ENCODE assay signal across 11 mouse cellular contexts in the genomic region with DNA sequence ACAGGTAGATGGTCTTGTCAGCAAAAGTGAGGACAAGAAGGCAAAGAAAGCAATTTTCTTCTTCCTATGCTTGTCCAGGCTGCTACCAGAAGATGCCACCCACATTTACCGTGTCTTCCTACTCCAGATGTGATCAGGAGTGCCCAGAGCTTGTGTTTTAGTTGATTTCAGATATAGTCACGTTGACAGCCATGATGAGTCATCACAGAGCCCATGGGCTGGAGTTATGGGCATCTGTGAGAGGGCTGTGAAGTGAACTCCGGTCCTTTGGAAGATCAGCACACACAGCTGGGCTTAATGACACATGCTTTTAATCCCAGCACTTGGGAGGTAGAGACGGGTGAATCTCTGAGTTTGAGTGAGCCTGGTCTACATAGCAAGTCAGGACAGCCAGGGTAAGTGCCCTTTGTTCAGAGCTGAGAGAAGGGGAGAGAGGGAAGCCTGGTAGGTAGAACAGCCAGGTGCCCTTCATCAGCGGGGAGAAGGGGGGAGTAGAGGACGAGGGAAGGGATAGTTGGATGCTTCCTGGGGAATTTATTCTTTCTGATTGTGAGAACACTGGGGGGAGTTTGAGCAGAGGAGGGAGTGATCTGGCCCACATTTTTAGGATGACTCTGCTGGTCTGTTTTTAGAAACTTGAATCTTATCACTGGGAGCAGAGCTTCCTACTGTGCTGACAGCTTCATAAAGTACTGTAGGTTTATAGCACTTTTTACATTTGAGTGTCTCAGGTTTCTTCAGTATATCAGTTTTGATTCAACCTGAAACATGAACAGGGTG. TPM values are rescaled to one million over a fixed set of nuclear protein-coding genes. Genes with fewer than 3 reads are reported as not detected.
DNase-seq lines count a peak whose midpoint lies in the region; ATAC-seq and TF ChIP-seq lines count a peak whose summit lies in the region.
"Had no signal": no experiment of that assay in that cellular context is flagged by ENCODE, and none has a peak within 500 bp of the region (broad histone marks: within the 10 kb centered on the region; RNA-seq: fewer than 3 reads in every experiment).

No protein-coding gene starts in this region.

- H3K9ac ChIP-seq in lung, embryonic 14.5 days, result no peak overlapping the region
- peak overlapping the region; percentile 6 for H3K9ac ChIP-seq in heart, embryonic 14.5 days (ENCODE audit: low read length)
- H3K9ac ChIP-seq: embryonic facial prominence, embryonic 13.5 days had no signal

- peak; percentile 66 to 71 for DNase-seq in frontal cortex, adult 2 months (ENCODE audit: extremely low spot score in 1 of 2, low spot score in 1 of 2)
- no peak for DNase-seq in frontal cortex, postnatal 14 days (ENCODE audit: low spot score in 2 of 2)
- no peak for DNase-seq in lung, embryonic 14.5 days
- no peak for DNase-seq in lung, postnatal 14 days
- no peak for DNase-seq in urinary bladder, postnatal 25 days (ENCODE audit: low spot score)
- DNase-seq: kidney, adult 9 months; midbrain, embryonic 14.5 days had no signal

- no peak for ATAC-seq in lung, embryonic 14.5 days (ENCODE audit: insufficient read depth)
- peak; percentile 55; the same call in 1 of the 2 replicates for ATAC-seq in heart, embryonic 14.5 days (ENCODE audit: insufficient number of reproducible peaks, insufficient read depth, low FRiP score, low read depth)
- ATAC-seq in megakaryocyte progenitor cell, adult 5-6 weeks (replicated peaks; ENCODE audit: poor library complexity), result peak; percentile 68
- ATAC-seq in inflammation-experienced regulatory T-cells, adult 6 months, result no peak

- H3K27ac ChIP-seq in lung, embryonic 14.5 days (ENCODE audit: low read depth), result peak overlapping the region; percentile 54; the same call in 1 of the 2 replicates
- peak overlapping the region; percentile 72 to 88 for H3K27ac ChIP-seq in heart, embryonic 14.5 days (replicated peaks in 1 of 2; ENCODE audit: control insufficient read depth in 1 of 2, insufficient read depth in 1 of 2, low read depth in 2 of 2, low read length in 2 of 2)

- H3K36me3 ChIP-seq in lung, embryonic 14.5 days (ENCODE audit: insufficient read depth), result peaks cover 37% of the 10 kb centered on the region; the same call in 1 of the 2 replicates
- peaks cover 24% of the 10 kb centered on the region for H3K36me3 ChIP-seq in heart, embryonic 14.5 days (ENCODE audit: control insufficient read depth, insufficient read depth, low read length)

- H3K4me3 ChIP-seq in lung, embryonic 14.5 days (ENCODE audit: low read depth, low read length), result no peak overlapping the region
- no peak overlapping the region for H3K4me3 ChIP-seq in heart, embryonic 14.5 days (ENCODE audit: control insufficient read depth in 1 of 2, insufficient read depth in 1 of 2, low read depth in 1 of 2, low read length in 2 of 2)
- H3K4me3 ChIP-seq: embryonic facial prominence, embryonic 13.5 days had no signal

- WGBS in lung, embryonic 14.5 days, result 64% methylated on average over 6 of the region's 6 CpGs
- WGBS in heart, embryonic 14.5 days, result 17% methylated on average over 6 of the region's 6 CpGs

- H3K27me3 ChIP-seq in lung, embryonic 14.5 days (ENCODE audit: insufficient read depth, low read length), result no peaks in the 10 kb centered on the region
- H3K27me3 ChIP-seq in heart, embryonic 14.5 days (ENCODE audit: control insufficient read depth, insufficient read depth, low read length), result no peaks in the 10 kb centered on the region
- H3K27me3 ChIP-seq: embryonic facial prominence, embryonic 13.5 days had no signal

- no peaks in the 10 kb centered on the region for H3K9me3 ChIP-seq in lung, embryonic 14.5 days (ENCODE audit: low read depth, low read length)
- no peaks in the 10 kb centered on the region for H3K9me3 ChIP-seq in heart, embryonic 14.5 days (ENCODE audit: control insufficient read depth, low read length)
- H3K9me3 ChIP-seq: embryonic facial prominence, embryonic 13.5 days had no signal

- H3K4me1 ChIP-seq in lung, embryonic 14.5 days (ENCODE audit: insufficient read depth), result no peaks in the 10 kb centered on the region
- H3K4me1 ChIP-seq in heart, embryonic 14.5 days (ENCODE audit: control insufficient read depth in 2 of 2, insufficient read depth in 2 of 2, low read length in 2 of 2), result peaks cover 24 to 43% of the 10 kb centered on the region in 2 experiments
- H3K4me1 ChIP-seq: embryonic facial prominence, embryonic 13.5 days had no signal

- H3K4me2 ChIP-seq in lung, embryonic 14.5 days, result no peak overlapping the region
- peak overlapping the region; percentile 29 for H3K4me2 ChIP-seq in heart, embryonic 14.5 days (ENCODE audit: low read length)
- H3K4me2 ChIP-seq: embryonic facial prominence, embryonic 13.5 days had no signal

- TF ChIP-seq CTCF in lung, embryonic 14.5 days (IDR thresholded peaks at IDR 0.05; ENCODE audit: low read depth), result no peak

RNA-seq across cellular contexts. Expression of a gene that starts 40.9 kb away (rescaled TPM):
- 24.5 and 24.7 TPM in 2 replicates for polyA plus RNA-seq in frontal cortex, adult 2 months (2012; rRNA removed)
- 23.4 and 23.5 TPM in 2 replicates for polyA plus RNA-seq in lung, embryonic 14.5 days (2014; fragmentation: Nextera tagmentation; extraction: Ambion mirVana)
- 13.6 and 15.4 TPM in 2 replicates for polyA plus RNA-seq in heart, embryonic 14.5 days (2014; fragmentation: Nextera tagmentation; extraction: Ambion mirVana)
- 12.0 and 12.8 TPM in 2 replicates for total RNA-seq in megakaryocyte progenitor cell, adult 5-6 weeks (2015)
- total RNA-seq in megakaryocyte progenitor cell, adult 5-6 weeks (2017), result 12.1 and 13.5 TPM in 2 replicates
- 10 to 100 TPM; 22.2 to 26.2 (median 25.0) TPM for polyA plus RNA-seq in inflammation-experienced regulatory T-cells, adult 6 months (2017; shearing (Covaris generic))

Comparison
In these comparisons a context has a peak if more than half of its experiments do, and no peak if none do; other contexts are left out.
1. DNase-seq: peak in frontal cortex, adult 2 months (2 of 2); none in frontal cortex, postnatal 14 days (0 of 2), lung, embryonic 14.5 days (single experiment), lung, postnatal 14 days (single experiment) and urinary bladder, postnatal 25 days (single experiment).
2. ATAC-seq: peak in heart, embryonic 14.5 days (single experiment) and megakaryocyte progenitor cell, adult 5-6 weeks (single experiment); none in lung, embryonic 14.5 days (single experiment) and inflammation-experienced regulatory T-cells, adult 6 months (single experiment).